Mouse (Mus musculus) heart, embryonic 14.5 days (tissue): ENCODE measurements around the gene Grk5. TPM values are rescaled to one million over a fixed set of nuclear protein-coding genes. Genes with fewer than 3 reads are reported as not detected.

Experiments
- ATAC-seq: fragments of 200-750 bp; cut with Nextera tagmentation; 2 replicates; pipeline ENCODE4 v1.8.0; 2017; ENCODE audit warnings: low read depth, moderate TSS enrichment; ENCODE audit not compliant: insufficient number of reproducible peaks, insufficient read depth, low FRiP score
- H3K27ac ChIP-seq, 2 experiments: fragments of 200-500 bp in 1 of 2; fragments of 300-500 bp in 1 of 2; sonication (generic) in 1 of 2; replicated peaks in 1 of 2; 2 replicates each; pipeline ENCODE4 v1.5.1; 2012 to 2014; ENCODE audit warnings: low read depth in 2 of 2, low read length in 2 of 2, control low read depth in 1 of 2, mild to moderate bottlenecking in 1 of 2, mixed read lengths in 1 of 2; ENCODE audit not compliant: control insufficient read depth in 1 of 2, insufficient read depth in 1 of 2
- H3K27me3 ChIP-seq: fragments of 300-500 bp; sonication (generic); 2 replicates; pipeline ENCODE4 v1.6.1; 2014; ENCODE audit warnings: mild to moderate bottlenecking, low read length, control low read depth; ENCODE audit not compliant: control insufficient read depth, insufficient read depth
- H3K36me3 ChIP-seq: fragments of 300-500 bp; sonication (generic); 2 replicates; pipeline ENCODE4 v1.6.1; 2014; ENCODE audit warnings: mild to moderate bottlenecking, control low read depth, low read length, mixed read lengths; ENCODE audit not compliant: control insufficient read depth, insufficient read depth
- H3K4me1 ChIP-seq, 2 experiments: fragments of 200-500 bp in 1 of 2; fragments of 300-500 bp in 1 of 2; sonication (generic) in 1 of 2; 2 replicates each; pipeline ENCODE4 v1.6.1; 2012 to 2014; ENCODE audit warnings: low read length in 2 of 2, control low read depth in 1 of 2, mixed read lengths in 1 of 2; ENCODE audit not compliant: control insufficient read depth in 2 of 2, insufficient read depth in 2 of 2
- H3K4me2 ChIP-seq: fragments of 300-500 bp; sonication (generic); 2 replicates; pipeline ENCODE4 v1.6.1; 2014; ENCODE audit warnings: mild to moderate bottlenecking, low read length
- H3K4me3 ChIP-seq, 2 experiments: fragments of 200-500 bp in 1 of 2; fragments of 300-500 bp in 1 of 2; sonication (generic) in 1 of 2; 2 replicates each; pipeline ENCODE4 v1.5.1; 2012 to 2014; ENCODE audit warnings: low read length in 2 of 2, mild to moderate bottlenecking in 2 of 2, control low read depth in 1 of 2, low read depth in 1 of 2, moderate library complexity in 1 of 2; ENCODE audit not compliant: control insufficient read depth in 1 of 2, insufficient read depth in 1 of 2
- H3K9ac ChIP-seq: fragments of 300-500 bp; sonication (generic); 2 replicates; pipeline ENCODE4 v1.6.1; 2014; ENCODE audit warnings: mild to moderate bottlenecking, low read length
- H3K9me3 ChIP-seq: fragments of 300-500 bp; sonication (generic); 2 replicates; pipeline ENCODE4 v1.6.1; 2016; ENCODE audit warnings: low read length, control low read depth; ENCODE audit not compliant: control insufficient read depth
- WGBS: fragments of 180-500 bp; shearing (Covaris S2); extraction: QIAGEN DNeasy Blood & Tissue Kit; methylation state at CpG from one replicate; pipeline ENCODE4 v1.1.7; 2014; 5-methylcytosine and 5-hydroxymethylcytosine counted together
- polyA plus RNA-seq: library from polyadenylated mRNA; unstranded; fragments of >200 nt; fragmentation: Nextera tagmentation; extraction: Ambion mirVana; gene quantifications from 2 replicates; pipeline ENCODE4 v1.2.1, GENCODE M21; 2014

Grk5 gene
- polyA plus RNA-seq, 1 experiment from 2014 or later = 4.5 TPM

GRCm38 (mm10) chr19:60872272-60872671, 17.3 kb upstream of the Grk5 start:
- no peak overlapping the region for H3K4me2 ChIP-seq
- H3K4me1 ChIP-seq = peaks cover 2 to 9% of the 10 kb centered on the region in 2 experiments; a peak in 2 of 4 replicates
- H3K4me3 ChIP-seq = no peak overlapping the region
- no peak overlapping the region; the same call in 1 of the 2 replicates for H3K9ac ChIP-seq
- H3K36me3 ChIP-seq = peaks cover 48% of the 10 kb centered on the region
- ATAC-seq = no peak
- H3K9me3 ChIP-seq = no peaks in the 10 kb centered on the region
- no peaks in the 10 kb centered on the region for H3K27me3 ChIP-seq
- H3K27ac ChIP-seq = 0 out of 4 replicates have a peak overlapping the region, but pooled peaks of 1 of the 2 experiments have one; percentile 24
- 10% methylated on average over 1 of the region's 1 CpGs for WGBS

DNA sequence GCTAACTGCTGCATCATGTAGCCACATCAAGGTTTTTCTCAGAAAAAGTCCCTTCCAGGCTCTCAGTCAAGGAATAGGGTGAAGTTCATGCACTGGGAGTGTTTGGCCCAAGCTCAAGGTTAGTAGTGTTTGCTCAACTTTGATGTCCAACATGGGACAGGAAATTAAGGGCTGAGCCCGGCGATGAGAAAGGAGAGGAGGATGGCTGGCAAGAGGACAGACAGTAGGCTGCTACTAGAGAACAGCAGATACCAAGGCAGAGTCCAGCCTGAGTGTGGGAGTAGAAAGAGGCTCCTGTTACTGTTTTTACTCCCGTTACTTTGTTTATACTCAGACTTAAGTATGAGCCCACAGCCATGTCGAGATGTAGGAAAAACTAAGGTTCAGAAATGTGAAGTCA, 16.0 kb upstream of the Grk5 start:
- Histone ChIP-seq H3K4me2 (peak overlapping the region; percentile 63), H3K36me3 (peaks cover 38% of the 10 kb centered on the region), H3K27me3 (no peaks in the 10 kb centered on the region), H3K4me3 (peak overlapping the region; percentile 53 to 89), H3K4me1 (peaks cover 2 to 9% of the 10 kb centered on the region in 2 experiments; a peak in 2 of 4 replicates), H3K9ac (peak overlapping the region; percentile 73; the same call in 1 of the 2 replicates), H3K9me3 (no peaks in the 10 kb centered on the region), H3K27ac (peak overlapping the region; percentile 74 to 76; a peak in 3 of 4 replicates)
- no peak; the same call in 1 of the 2 replicates for ATAC-seq
- 12% methylated on average over 4 of the region's 4 CpGs for WGBS

- WGBS = 2% methylated on average over 28 of the region's 28 CpGs
- H3K4me3 ChIP-seq = peak within 1 kb of the TSS; percentile 53 to 89
- ATAC-seq = peak; percentile 99
- H3K9ac ChIP-seq = peak within 1 kb of the TSS; percentile 73
- peak within 1 kb of the TSS; percentile 63 for H3K4me2 ChIP-seq
- H3K27me3 ChIP-seq = no peaks in the 10 kb centered on the region
- H3K36me3 ChIP-seq = peaks cover 32% of the 10 kb centered on the region
- H3K4me1 ChIP-seq = peaks cover 2 to 9% of the 10 kb centered on the region in 2 experiments; a peak in 2 of 4 replicates
- no peaks in the 10 kb centered on the region for H3K9me3 ChIP-seq
- H3K27ac ChIP-seq = peak within 1 kb of the TSS; percentile 74 to 76
Observed at GRCm38 (mm10) chr19:60874064-60874694, 15.4 kb upstream of the Grk5 start, which contains the start of gene Prdx3. Gene Prdx3 (minus strand): TSS chr19:60874556.

- Histone ChIP-seq H3K4me1 (no peaks in the 10 kb centered on the region), H3K9me3 (no peaks in the 10 kb centered on the region), H3K27ac (no peak overlapping the region), H3K4me3 (no peak overlapping the region), H3K9ac (no peak overlapping the region), H3K36me3 (no peaks in the 10 kb centered on the region), H3K4me2 (no peak overlapping the region), H3K27me3 (no peaks in the 10 kb centered on the region)
- WGBS = 13% methylated on average over 3 of the region's 3 CpGs
- no peak for ATAC-seq
Observed at GRCm38 (mm10) chr19:60883129-60883528, 6.4 kb upstream of the Grk5 start.

DNA sequence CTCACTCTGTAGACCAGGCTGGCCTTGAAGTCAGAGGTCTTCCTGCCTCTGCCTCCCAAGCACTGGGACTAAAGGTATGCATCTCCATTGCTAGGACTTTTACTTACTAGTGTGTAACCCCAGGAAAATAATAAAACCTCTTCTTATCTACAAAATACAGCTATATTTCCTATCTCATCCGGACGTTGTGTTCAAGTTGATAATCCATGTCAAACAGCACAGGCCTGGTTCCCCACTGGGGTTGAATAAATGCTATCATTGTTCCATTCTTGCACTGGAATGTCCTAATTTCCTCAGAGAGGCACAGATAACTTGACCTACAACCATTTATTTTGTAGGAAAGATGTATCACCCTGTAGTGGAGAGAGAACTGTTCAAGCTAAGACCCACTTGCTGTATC, 1.9 kb upstream of the Grk5 start:
- Histone ChIP-seq H3K36me3 (no peaks in the 10 kb centered on the region), H3K4me1 (peaks cover 0 to 19% of the 10 kb centered on the region in 2 experiments; a peak in 3 of 4 replicates), H3K9ac (no peak overlapping the region), H3K9me3 (no peaks in the 10 kb centered on the region), H3K4me2 (no peak overlapping the region), H3K4me3 (no peak overlapping the region), H3K27ac (no peak overlapping the region), H3K27me3 (no peaks in the 10 kb centered on the region)
- ATAC-seq = no peak
- WGBS = 65% methylated on average over 2 of the region's 2 CpGs

DNA sequence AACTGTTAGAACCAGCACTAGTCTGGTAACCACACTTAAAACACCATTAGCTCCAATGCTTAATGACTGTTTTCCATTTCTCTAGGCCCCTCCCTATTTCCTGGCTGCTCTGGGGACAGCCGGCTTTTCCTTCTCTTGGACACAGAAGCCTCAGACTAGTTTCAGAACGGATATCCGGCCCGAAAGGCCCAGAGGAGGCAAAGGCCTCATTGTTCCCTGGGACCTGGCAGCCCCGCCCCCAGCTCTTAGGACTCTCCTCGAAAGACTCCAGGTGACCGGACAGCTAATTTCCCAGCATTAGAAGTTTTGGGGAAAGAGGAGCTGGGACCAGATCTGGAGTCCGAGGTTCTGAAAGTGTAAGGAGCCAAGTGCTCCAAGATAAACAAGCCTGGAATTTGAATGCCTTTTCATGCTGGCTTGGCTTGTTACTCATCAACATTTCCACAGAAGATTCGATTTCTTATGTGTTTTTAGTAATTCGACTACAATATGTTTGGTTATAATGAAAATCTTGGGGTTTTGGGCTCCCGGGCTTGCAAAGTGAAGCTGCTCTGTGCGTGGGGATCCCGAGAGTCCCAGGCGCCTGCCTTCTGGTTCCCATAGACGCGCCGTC, 342 bp upstream of the Grk5 start:
- peak; percentile 23 for ATAC-seq
- Histone ChIP-seq H3K36me3 (no peaks in the 10 kb centered on the region), H3K4me1 (peaks cover 0 to 23% of the 10 kb centered on the region in 2 experiments; a peak in 3 of 4 replicates), H3K4me2 (peak overlapping the region; percentile 82), H3K9ac (peak overlapping the region; percentile 93), H3K27me3 (no peaks in the 10 kb centered on the region), H3K4me3 (peak overlapping the region; percentile 69 to 88), H3K27ac (peak overlapping the region; percentile 87 to 97), H3K9me3 (no peaks in the 10 kb centered on the region)
- 12% methylated on average over 17 of the region's 17 CpGs for WGBS

GRCm38 (mm10) chr19:60890391-60891122, 1.0 kb downstream of the Grk5 start:
- Histone ChIP-seq H3K4me1 (peaks cover 3 to 33% of the 10 kb centered on the region in 2 experiments), H3K27me3 (no peaks in the 10 kb centered on the region), H3K27ac (peak overlapping the region; percentile 79 to 97), H3K36me3 (no peaks in the 10 kb centered on the region), H3K4me2 (peak overlapping the region; percentile 82), H3K9me3 (no peaks in the 10 kb centered on the region), H3K4me3 (peak overlapping the region; percentile 69 to 88), H3K9ac (peak overlapping the region; percentile 93)
- ATAC-seq = peak; percentile 6
- WGBS = under 1% methylated on average over 39 of the region's 41 CpGs
